Mouse (Mus musculus) skeletal muscle tissue, adult 2 months (tissue): ENCODE results near the gene Gm10491.

ENCODE experiments used
- DNase-seq: peaks from one replicate; pipeline ENCODE4 v3.0.0-alpha.2; 2012; ENCODE audit warnings: low read depth, low spot score

Gm10491 gene

DNA sequence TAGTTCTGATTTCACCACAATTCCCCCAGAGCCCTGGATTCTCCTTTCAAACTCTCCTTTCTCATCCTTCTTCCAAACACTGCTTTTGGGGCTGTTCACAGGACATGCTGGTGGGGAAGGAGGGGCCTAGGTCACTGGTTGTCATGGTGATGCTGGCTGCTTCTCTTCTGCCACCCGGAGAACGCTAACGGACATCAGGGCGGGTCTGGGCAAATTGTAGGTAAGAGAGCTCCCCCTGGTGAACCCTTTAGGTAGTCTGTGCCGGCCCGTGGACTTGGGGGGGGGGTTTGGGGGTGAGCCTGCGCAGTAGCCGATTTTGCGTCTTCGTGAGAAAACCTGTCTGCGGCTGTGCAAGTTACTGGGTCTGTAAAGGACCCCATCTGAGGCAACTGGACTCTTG, 27.8 kb downstream of the Gm10491 start:
- DNase-seq = peak; percentile 62

DNA sequence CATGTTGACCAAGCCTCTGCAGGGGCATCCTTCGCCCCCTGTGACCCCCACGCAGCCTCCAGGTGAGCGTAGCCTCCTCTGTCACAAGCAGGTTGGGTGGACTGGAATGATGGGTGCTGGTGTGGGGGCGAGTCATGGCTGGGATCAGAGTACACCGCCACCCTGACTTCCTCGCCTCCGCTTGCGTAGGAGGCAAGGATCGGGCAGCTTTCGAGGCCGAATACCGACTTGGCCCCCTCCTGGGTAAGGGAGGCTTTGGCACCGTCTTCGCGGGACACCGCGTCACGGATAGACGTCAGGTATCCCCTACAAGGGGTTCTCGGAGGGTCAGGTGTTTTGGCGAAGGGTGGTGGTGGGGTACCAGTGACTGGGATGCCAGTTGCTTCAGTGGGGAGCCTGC, 29.1 kb downstream of the Gm10491 start:
- no peak for DNase-seq

DNA sequence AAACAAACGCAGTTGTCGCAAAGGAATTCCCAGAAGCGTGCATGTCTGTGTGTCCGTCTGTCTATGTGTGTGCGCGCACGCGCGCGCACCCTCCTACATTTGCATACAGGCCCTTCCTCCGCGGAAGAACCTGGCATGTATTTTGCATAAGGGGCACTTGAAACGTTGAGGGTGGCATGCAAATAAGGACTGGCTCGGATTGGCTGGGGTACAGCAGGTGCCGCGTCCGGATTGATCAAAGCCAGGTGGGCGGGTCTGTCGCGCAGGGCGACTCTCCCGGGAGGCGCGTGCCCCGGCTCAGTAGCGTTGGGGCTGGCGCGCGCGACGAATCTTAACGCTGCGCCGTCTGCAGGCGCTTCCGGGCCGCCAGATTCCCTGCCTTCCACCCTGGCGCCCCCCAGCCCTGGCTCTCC, 29.6 kb downstream of the Gm10491 start, which contains the start of gene Pim2:
TSS of gene Pim2 (plus strand) at position 256 of the 413 bp plus-strand sequence.
- peak; percentile 71 for DNase-seq

DNA sequence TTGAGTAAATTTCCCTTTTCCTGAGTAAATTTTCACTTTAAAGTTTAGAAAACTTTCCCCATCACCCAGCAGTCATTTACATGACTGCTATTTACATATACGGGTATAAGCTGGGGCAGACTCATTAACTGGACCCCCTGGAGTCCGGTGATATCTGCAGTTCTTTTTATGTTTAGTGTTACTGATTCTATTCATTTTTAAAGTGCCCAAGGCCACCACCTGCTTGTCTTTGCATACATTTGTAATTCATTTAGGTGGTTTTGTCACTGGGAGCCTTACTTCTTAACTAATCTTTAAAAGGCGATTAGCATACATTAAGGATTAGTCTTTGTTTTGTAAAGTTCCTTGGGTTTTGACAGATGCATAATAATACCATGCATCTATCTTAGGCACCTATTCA, 37.8 kb downstream of the Gm10491 start:
- DNase-seq = no peak

DNA sequence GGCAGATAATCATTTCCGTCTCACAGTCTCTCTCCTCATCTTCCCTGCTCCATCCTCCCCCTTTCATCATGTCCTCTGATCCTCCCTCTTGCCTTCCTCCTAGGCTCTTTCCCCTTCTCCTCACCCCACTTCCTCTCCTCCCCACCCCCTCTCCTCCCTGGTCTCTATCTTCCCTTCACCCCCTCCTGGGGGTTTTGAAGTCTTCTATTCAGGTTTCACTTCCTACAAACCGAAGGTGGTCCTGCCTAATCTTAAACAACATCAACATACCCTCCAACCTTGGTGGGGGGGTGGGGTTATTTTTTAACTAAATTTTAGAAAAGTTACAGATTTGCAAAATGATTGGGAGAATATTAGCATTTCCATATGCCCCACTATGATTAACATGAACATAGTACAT, 39.1 kb downstream of the Gm10491 start:
- no peak for DNase-seq

DNA sequence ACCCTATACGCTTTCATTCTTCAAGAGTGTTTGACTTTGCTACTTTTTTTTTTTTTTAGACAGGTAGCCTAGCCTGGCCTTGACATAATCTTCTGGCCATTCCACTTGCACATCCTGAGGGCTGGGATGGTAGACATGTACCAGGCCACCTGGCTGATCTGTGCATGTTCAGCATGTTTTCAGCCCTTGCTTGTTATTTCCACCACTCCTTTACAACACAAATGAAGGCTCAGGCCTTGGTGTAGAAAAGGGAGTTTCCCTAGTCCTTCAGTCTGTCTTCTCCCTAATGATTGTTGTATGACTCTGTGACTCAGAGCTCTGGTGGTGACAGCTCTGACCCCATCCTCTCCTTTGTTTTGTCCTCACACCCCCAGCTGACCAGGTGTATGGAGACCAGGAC, 40.5 kb downstream of the Gm10491 start:
- DNase-seq = no peak

DNA sequence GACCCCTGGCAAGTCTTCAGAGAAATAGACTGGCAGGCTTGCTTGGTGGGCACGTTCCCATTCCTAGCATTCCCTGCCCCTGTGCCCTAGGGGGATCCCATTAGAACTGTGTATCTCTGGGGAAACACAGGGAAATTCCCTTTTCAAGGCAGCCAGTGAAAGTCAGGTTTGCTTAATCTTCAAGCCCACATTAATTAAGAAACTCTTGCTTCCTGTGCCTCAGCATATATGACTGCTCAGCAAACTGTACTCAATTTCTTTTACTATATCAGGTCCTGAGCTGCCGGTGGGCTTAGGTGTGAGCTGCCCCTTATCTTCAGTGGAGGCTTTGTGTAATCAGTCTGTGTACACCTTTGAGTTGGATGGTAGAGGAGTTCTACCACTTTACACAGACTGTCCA, 41.8 kb downstream of the Gm10491 start:
- DNase-seq = no peak

DNA sequence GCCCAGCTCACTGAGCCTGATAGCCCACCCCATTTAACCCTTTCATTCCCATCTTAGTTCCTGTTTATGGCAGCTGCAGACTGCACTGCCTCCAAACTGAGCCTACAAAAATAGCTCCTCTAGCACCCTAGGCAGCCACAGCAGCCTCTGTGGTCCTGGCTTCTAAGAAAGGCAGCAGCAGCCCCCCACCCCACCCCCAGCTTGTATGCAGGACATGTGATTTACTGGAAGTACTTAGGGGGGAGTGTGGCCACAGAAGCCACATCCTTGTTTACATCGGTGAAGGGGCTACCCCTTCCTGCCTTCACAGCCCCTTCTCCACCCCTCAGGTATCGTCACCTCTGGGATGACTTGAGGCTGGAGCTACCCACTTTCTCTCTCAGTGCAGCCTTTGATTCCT, 42.3 kb downstream of the Gm10491 start:
- no peak for DNase-seq

DNA sequence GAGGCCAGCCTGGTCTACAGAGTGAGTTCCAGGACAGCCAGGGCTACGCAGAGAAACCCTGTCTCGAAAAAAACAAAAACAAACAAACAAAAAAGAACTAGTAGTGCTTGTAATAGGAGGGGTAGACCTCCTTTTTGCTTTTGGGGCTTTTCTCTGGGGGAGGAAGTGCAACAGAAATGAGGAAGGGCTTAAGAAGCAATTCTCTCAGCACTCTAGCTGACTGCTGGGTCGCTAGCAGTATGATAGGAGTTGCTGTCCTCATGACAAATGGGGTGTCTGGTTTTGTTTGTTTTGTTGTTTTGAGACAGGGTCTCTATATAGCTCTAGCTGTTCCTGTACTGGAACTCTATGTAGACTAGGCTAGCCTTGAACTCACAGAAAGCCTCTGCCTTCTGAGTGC, 43.1 kb downstream of the Gm10491 start:
- no peak for DNase-seq

DNA sequence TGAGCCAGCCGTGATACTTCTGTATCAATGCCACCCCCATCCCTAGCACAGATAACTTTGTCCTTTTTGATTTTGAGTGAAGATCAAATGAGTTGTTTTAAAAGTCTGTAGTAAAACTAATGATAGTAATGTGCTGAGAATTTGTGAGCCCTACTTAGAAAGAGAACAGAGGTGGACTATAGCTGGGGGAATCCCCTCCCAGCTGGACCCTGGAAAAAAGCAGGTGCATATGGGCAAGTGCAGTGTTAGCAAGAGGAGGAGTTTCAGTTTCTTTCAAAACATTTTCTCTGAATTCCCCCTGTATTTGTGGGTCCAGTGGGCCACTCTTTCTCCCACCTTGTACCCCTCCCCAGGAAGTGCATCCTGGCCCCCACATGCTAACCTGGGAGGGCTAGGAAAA, 44.5 kb downstream of the Gm10491 start:
- DNase-seq = no peak

DNA sequence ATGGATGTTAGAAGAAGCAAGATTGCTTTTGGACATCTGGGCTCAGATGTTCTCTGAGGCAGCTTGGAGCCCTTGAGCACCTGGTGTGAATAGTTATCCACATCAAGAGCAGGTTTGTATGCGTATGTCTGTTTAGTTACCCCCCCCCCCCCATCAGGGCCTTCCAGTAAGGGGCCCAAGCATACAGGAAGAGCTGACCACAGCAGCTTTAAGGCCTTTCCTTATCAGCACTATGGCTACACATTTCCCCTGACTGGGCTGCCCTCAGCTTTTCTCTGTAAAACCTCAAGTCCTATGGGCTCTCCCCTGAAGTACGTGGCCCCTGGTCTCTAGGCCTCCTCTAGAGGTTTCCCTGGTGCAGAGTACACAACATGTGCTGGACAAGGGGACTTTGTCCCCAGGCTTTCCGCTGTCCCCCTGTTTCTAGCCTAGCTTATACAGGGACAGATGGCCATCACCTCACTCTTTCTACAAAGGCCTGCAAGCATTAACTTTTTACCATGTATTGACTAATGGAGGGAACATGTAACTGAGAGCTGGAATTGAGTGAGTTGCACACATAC, 48.4 kb downstream of the Gm10491 start:
- DNase-seq = no peak
